Mouse (Mus musculus): ENCODE results near the gene Sowahb. TPM values are rescaled to one million over a fixed set of nuclear protein-coding genes. Genes with fewer than 3 reads are reported as not detected.

Sowahb gene
- polyA plus RNA-seq, 1 experiment from 2014 or later = not detected

- no peak for ATAC-seq
- Histone ChIP-seq H3K27me3 (replicated peaks; ENCODE audit: control insufficient read depth, insufficient read depth, low read length) (no peaks in the 10 kb centered on the region), H3K36me3 (ENCODE audit: control insufficient read depth, insufficient read depth) (no peaks in the 10 kb centered on the region), H3K9me3 (ENCODE audit: control insufficient read depth, low read length) (no peaks in the 10 kb centered on the region), H3K4me1 (replicated peaks; ENCODE audit: control insufficient read depth, insufficient read depth, low read length) (peaks cover 5% of the 10 kb centered on the region), H3K4me3 (replicated peaks; ENCODE audit: low read length) (no peak overlapping the region), H3K9ac (replicated peaks; ENCODE audit: low read depth, low read length) (no peak overlapping the region), H3K27ac (ENCODE audit: low read length) (no peak overlapping the region), H3K4me2 (ENCODE audit: low read length) (no peak overlapping the region)
- 93% methylated on average over 9 of the region's 9 CpGs for WGBS
Measured at GRCm38 (mm10) chr5:93008256-93008655, 36.6 kb downstream of the Sowahb start.

- H3K9ac ChIP-seq (replicated peaks; ENCODE audit: low read depth, low read length) = no peak overlapping the region
- H3K27ac ChIP-seq (ENCODE audit: low read length) = no peak overlapping the region
- no peaks in the 10 kb centered on the region for H3K27me3 ChIP-seq (replicated peaks; ENCODE audit: control insufficient read depth, insufficient read depth, low read length)
- peak overlapping the region; percentile 39 for H3K4me2 ChIP-seq (ENCODE audit: low read length)
- no peak overlapping the region; the same call in 1 of the 2 replicates for H3K4me3 ChIP-seq (replicated peaks; ENCODE audit: low read length)
- 48% methylated on average over 14 of the region's 14 CpGs for WGBS
- peaks cover 5% of the 10 kb centered on the region for H3K4me1 ChIP-seq (replicated peaks; ENCODE audit: control insufficient read depth, insufficient read depth, low read length)
- H3K36me3 ChIP-seq (ENCODE audit: control insufficient read depth, insufficient read depth) = no peaks in the 10 kb centered on the region
- no peak for ATAC-seq
- H3K9me3 ChIP-seq (ENCODE audit: control insufficient read depth, low read length) = no peaks in the 10 kb centered on the region
Measured at GRCm38 (mm10) chr5:93005815-93006341, 38.9 kb downstream of the Sowahb start.

- Histone ChIP-seq H3K9me3 (ENCODE audit: control insufficient read depth, low read length) (no peaks in the 10 kb centered on the region), H3K4me3 (replicated peaks; ENCODE audit: low read length) (peak overlapping the region; percentile 13; the same call in 1 of the 2 replicates), H3K4me2 (ENCODE audit: low read length) (peak overlapping the region; percentile 39), H3K4me1 (replicated peaks; ENCODE audit: control insufficient read depth, insufficient read depth, low read length) (peaks cover 5% of the 10 kb centered on the region), H3K27ac (ENCODE audit: low read length) (no peak overlapping the region), H3K36me3 (ENCODE audit: control insufficient read depth, insufficient read depth) (no peaks in the 10 kb centered on the region), H3K27me3 (replicated peaks; ENCODE audit: control insufficient read depth, insufficient read depth, low read length) (no peaks in the 10 kb centered on the region), H3K9ac (replicated peaks; ENCODE audit: low read depth, low read length) (no peak overlapping the region)
- no peak for ATAC-seq
- WGBS = 16% methylated on average over 19 of the region's 20 CpGs
Measured at GRCm38 (mm10) chr5:93005229-93005814, 39.5 kb downstream of the Sowahb start.

GRCm38 (mm10) chr5:93002615-93003014 is 42.2 kb downstream of the Sowahb start:
- H3K4me3 ChIP-seq (replicated peaks; ENCODE audit: low read length) = no peak overlapping the region
- no peak overlapping the region for H3K4me2 ChIP-seq (ENCODE audit: low read length)
- WGBS = 86% methylated on average over 2 of the region's 2 CpGs
- no peak overlapping the region for H3K27ac ChIP-seq (ENCODE audit: low read length)
- no peak overlapping the region for H3K9ac ChIP-seq (replicated peaks; ENCODE audit: low read depth, low read length)
- H3K9me3 ChIP-seq (ENCODE audit: control insufficient read depth, low read length) = no peaks in the 10 kb centered on the region
- no peaks in the 10 kb centered on the region for H3K27me3 ChIP-seq (replicated peaks; ENCODE audit: control insufficient read depth, insufficient read depth, low read length)
- H3K4me1 ChIP-seq (replicated peaks; ENCODE audit: control insufficient read depth, insufficient read depth, low read length) = peaks cover 5% of the 10 kb centered on the region
- no peak for ATAC-seq
- H3K36me3 ChIP-seq (ENCODE audit: control insufficient read depth, insufficient read depth) = no peaks in the 10 kb centered on the region

- ATAC-seq = no peak
- Histone ChIP-seq H3K4me1 (replicated peaks; ENCODE audit: control insufficient read depth, insufficient read depth, low read length) (peaks cover 5% of the 10 kb centered on the region), H3K27ac (ENCODE audit: low read length) (no peak overlapping the region), H3K4me3 (replicated peaks; ENCODE audit: low read length) (no peak overlapping the region), H3K9ac (replicated peaks; ENCODE audit: low read depth, low read length) (no peak overlapping the region), H3K9me3 (ENCODE audit: control insufficient read depth, low read length) (no peaks in the 10 kb centered on the region), H3K4me2 (ENCODE audit: low read length) (no peak overlapping the region), H3K36me3 (ENCODE audit: control insufficient read depth, insufficient read depth) (no peaks in the 10 kb centered on the region), H3K27me3 (replicated peaks; ENCODE audit: control insufficient read depth, insufficient read depth, low read length) (no peaks in the 10 kb centered on the region)
- 76% methylated on average over 17 of the region's 17 CpGs for whole genome bisulfite sequencing
Measured at GRCm38 (mm10) chr5:93000774-93001757, 43.8 kb downstream of the Sowahb start.

GRCm38 (mm10) chr5:93000060-93000459 is 44.8 kb downstream of the Sowahb start:
- Histone ChIP-seq H3K27ac (ENCODE audit: low read length) (no peak overlapping the region), H3K36me3 (ENCODE audit: control insufficient read depth, insufficient read depth) (no peaks in the 10 kb centered on the region), H3K9me3 (ENCODE audit: control insufficient read depth, low read length) (no peaks in the 10 kb centered on the region), H3K4me3 (replicated peaks; ENCODE audit: low read length) (no peak overlapping the region), H3K4me2 (ENCODE audit: low read length) (no peak overlapping the region), H3K9ac (replicated peaks; ENCODE audit: low read depth, low read length) (no peak overlapping the region), H3K4me1 (replicated peaks; ENCODE audit: control insufficient read depth, insufficient read depth, low read length) (peaks cover under 1% of the 10 kb centered on the region; the same call in 1 of the 2 replicates), H3K27me3 (replicated peaks; ENCODE audit: control insufficient read depth, insufficient read depth, low read length) (no peaks in the 10 kb centered on the region)
- 87% methylated on average over 6 of the region's 6 CpGs for WGBS
- no peak for ATAC-seq

- no peak for ATAC-seq
- H3K4me1 ChIP-seq (replicated peaks; ENCODE audit: control insufficient read depth, insufficient read depth, low read length) = no peaks in the 10 kb centered on the region
Measured at GRCm38 (mm10) chr5:92998494-92999016, 46.3 kb downstream of the Sowahb start.

GRCm38 (mm10) chr5:92997428-92998120 is 47.2 kb downstream of the Sowahb start:
- no peak overlapping the region for H3K4me2 ChIP-seq (ENCODE audit: low read length)
- no peaks in the 10 kb centered on the region for H3K27me3 ChIP-seq (replicated peaks; ENCODE audit: control insufficient read depth, insufficient read depth, low read length)
- H3K4me1 ChIP-seq (replicated peaks; ENCODE audit: control insufficient read depth, insufficient read depth, low read length) = no peaks in the 10 kb centered on the region
- no peaks in the 10 kb centered on the region for H3K9me3 ChIP-seq (ENCODE audit: control insufficient read depth, low read length)
- ATAC-seq = no peak
- WGBS = 55% methylated on average over 5 of the region's 5 CpGs
- no peak overlapping the region for H3K27ac ChIP-seq (ENCODE audit: low read length)
- no peaks in the 10 kb centered on the region for H3K36me3 ChIP-seq (ENCODE audit: control insufficient read depth, insufficient read depth)
- no peak overlapping the region for H3K9ac ChIP-seq (replicated peaks; ENCODE audit: low read depth, low read length)
- H3K4me3 ChIP-seq (replicated peaks; ENCODE audit: low read length) = no peak overlapping the region

More at GRCm38 (mm10) chr5:92998494-92999016, 46.3 kb downstream of the Sowahb start:
- Histone ChIP-seq H3K27ac (ENCODE audit: low read length) (no peak overlapping the region), H3K9me3 (ENCODE audit: control insufficient read depth, low read length) (no peaks in the 10 kb centered on the region), H3K4me2 (ENCODE audit: low read length) (no peak overlapping the region), H3K4me3 (replicated peaks; ENCODE audit: low read length) (no peak overlapping the region), H3K9ac (replicated peaks; ENCODE audit: low read depth, low read length) (no peak overlapping the region), H3K27me3 (replicated peaks; ENCODE audit: control insufficient read depth, insufficient read depth, low read length) (no peaks in the 10 kb centered on the region), H3K36me3 (ENCODE audit: control insufficient read depth, insufficient read depth) (no peaks in the 10 kb centered on the region)
- WGBS = 47% methylated on average over 5 of the region's 5 CpGs

Measured in forebrain, embryonic 16.5 days (tissue).